Mouse (Mus musculus): ENCODE data around the gene Map3k12. TPM values are rescaled to one million over a fixed set of nuclear protein-coding genes. Genes with fewer than 3 reads are reported as not detected.

The Map3k12 gene
- total RNA-seq, 4 experiments from 2014 or later, result 9.5 to 27.1 (median 18.0) TPM

GRCm38 (mm10) chr15:102519211-102520141, 2.6 kb upstream of the Map3k12 start:
- no peak for DNase-seq

- DNase-seq, result no peak
Observed at GRCm38 (mm10) chr15:102518859-102519201, 2.0 kb upstream of the Map3k12 start.

- peak; percentile 100 for DNase-seq
Observed at GRCm38 (mm10) chr15:102517976-102518858, 1.4 kb upstream of the Map3k12 start, which contains the start of gene Tarbp2. TSS of gene Tarbp2 (plus strand) at chr15:102518192.

- no peak for DNase-seq
Observed at GRCm38 (mm10) chr15:102517631-102517975, 739 bp upstream of the Map3k12 start.

- DNase-seq, result no peak
Observed at GRCm38 (mm10) chr15:102516293-102516692, 571 bp downstream of the Map3k12 start.

GRCm38 (mm10) chr15:102515791-102516190, 1.1 kb downstream of the Map3k12 start:
- DNase-seq, result no peak

GRCm38 (mm10) chr15:102515261-102515660, 1.6 kb downstream of the Map3k12 start:
- no peak for DNase-seq

- DNase-seq, result no peak
Observed at GRCm38 (mm10) chr15:102513004-102513403, 3.9 kb downstream of the Map3k12 start.

GRCm38 (mm10) chr15:102512471-102512870, 4.4 kb downstream of the Map3k12 start:
- no peak for DNase-seq

GRCm38 (mm10) chr15:102512010-102512409, 4.9 kb downstream of the Map3k12 start:
- DNase-seq, result no peak

GRCm38 (mm10) chr15:102511285-102511833, 5.5 kb downstream of the Map3k12 start:
- no peak for DNase-seq

- peak; percentile 85 for DNase-seq
Observed at GRCm38 (mm10) chr15:102510590-102511284, 6.1 kb downstream of the Map3k12 start.

- no peak for DNase-seq
Observed at GRCm38 (mm10) chr15:102510110-102510509, 6.8 kb downstream of the Map3k12 start.

- DNase-seq, result no peak
Observed at GRCm38 (mm10) chr15:102508336-102508735, 8.5 kb downstream of the Map3k12 start.

- no peak for DNase-seq
Observed at GRCm38 (mm10) chr15:102507561-102507960, 9.3 kb downstream of the Map3k12 start.

- no peak for DNase-seq
Observed at GRCm38 (mm10) chr15:102506864-102507263, 10.0 kb downstream of the Map3k12 start.

GRCm38 (mm10) chr15:102506464-102506830, 10.4 kb downstream of the Map3k12 start:
- DNase-seq, result no peak

GRCm38 (mm10) chr15:102505770-102506463, 10.9 kb downstream of the Map3k12 start:
- no peak for DNase-seq

- DNase-seq, result no peak
Observed at GRCm38 (mm10) chr15:102505073-102505769, 11.6 kb downstream of the Map3k12 start.

- no peak for DNase-seq
Observed at GRCm38 (mm10) chr15:102503924-102504782, 12.7 kb downstream of the Map3k12 start.

Data from adrenal gland, adult 8-10 months (tissue).